Mouse (Mus musculus) splenic B cell, adult 2 months (primary cell): ENCODE results near the gene Ddrgk1.
A peak's percentile ranks its signal among the peaks of the same experiment; 100 is the strongest.
"Not testable (repeated sequence)": the region's sequence is repeated elsewhere in the genome, so short reads cannot be mapped to it uniquely, and the experiment has no call there.

ENCODE experiments used
- DNase-seq: peaks from one replicate; pipeline ENCODE4 v3.0.0-alpha.2; 2011; ENCODE audit warnings: low read depth, low spot score
- H3K27me3 ChIP-seq: 2 replicates; pipeline ENCODE4 v1.6.1; 2012; ENCODE audit warnings: mild to moderate bottlenecking, low read length, moderate library complexity, mixed read lengths; ENCODE audit not compliant: control insufficient read depth, poor library complexity, insufficient read depth, severe bottlenecking
- H3K36me3 ChIP-seq: 2 replicates; pipeline ENCODE4 v1.6.1; 2012; ENCODE audit warnings: mild to moderate bottlenecking, low read length, moderate library complexity, mixed read lengths; ENCODE audit not compliant: control insufficient read depth, poor library complexity, insufficient read depth, severe bottlenecking

The Ddrgk1 gene

GRCm38 (mm10) chr2:130677211-130677610 lies 12.8 kb upstream of the Ddrgk1 start:
- no peak for DNase-seq
- Histone ChIP-seq H3K27me3 (no peaks in the 10 kb centered on the region), H3K36me3 (peaks cover 7% of the 10 kb centered on the region)

- Histone ChIP-seq H3K36me3 (peaks cover 7% of the 10 kb centered on the region), H3K27me3 (no peaks in the 10 kb centered on the region)
- peak; percentile 90 for DNase-seq
Observed at GRCm38 (mm10) chr2:130667559-130667958, 3.1 kb upstream of the Ddrgk1 start, which contains the start of gene Itpa. Itpa (plus strand) TSS chr2:130667610.

GRCm38 (mm10) chr2:130663342-130663741 lies 1.1 kb downstream of the Ddrgk1 start:
- peaks cover 10% of the 10 kb centered on the region for H3K36me3 ChIP-seq
- no peaks in the 10 kb centered on the region for H3K27me3 ChIP-seq
- DNase-seq: no peak

DNA sequence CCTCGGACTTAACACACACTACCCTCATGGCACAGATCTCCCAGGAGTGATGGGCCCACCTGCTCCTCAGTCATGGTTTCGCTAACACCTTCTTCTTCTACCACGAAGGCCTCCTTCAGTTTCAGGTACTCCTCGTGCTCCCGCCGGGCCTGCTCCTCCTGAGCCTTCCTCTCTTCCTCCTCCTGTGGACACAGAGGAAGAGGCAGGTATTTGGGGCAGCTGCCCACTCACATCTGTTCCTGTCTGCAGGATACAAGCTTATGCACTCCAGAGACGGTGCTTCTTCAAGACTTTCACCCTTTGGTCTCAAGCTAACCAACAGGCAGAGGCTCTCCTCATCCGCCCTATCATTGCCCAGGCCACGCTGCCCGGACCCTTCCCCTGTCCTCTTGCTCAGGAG lies 5.9 kb downstream of the Ddrgk1 start:
- no peaks in the 10 kb centered on the region for H3K27me3 ChIP-seq
- no peak for DNase-seq

DNA sequence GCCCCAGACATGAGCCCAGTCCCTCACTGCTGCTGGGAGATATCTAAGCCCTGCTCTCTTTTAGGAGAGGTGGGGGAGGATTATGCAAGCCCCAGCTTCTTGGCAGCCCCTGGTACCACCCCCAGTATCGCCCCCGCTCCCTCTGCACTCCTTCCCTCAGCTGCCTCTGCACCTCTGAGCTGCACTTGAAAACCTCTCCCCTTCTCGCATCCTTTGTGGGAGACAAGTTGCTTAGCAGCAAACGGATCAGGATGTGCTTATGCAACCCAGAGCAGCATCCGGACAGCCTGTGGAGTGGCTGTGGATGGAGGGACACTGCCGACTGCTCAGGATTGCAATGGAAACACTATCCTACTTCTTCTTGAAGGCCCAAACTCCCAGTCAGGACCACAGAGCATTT lies 6.9 kb downstream of the Ddrgk1 start:
- DNase-seq: no peak

More for the DNA sequence above, 5.9 kb downstream of the Ddrgk1 start:
- peaks cover 22% of the 10 kb centered on the region for H3K36me3 ChIP-seq

DNA sequence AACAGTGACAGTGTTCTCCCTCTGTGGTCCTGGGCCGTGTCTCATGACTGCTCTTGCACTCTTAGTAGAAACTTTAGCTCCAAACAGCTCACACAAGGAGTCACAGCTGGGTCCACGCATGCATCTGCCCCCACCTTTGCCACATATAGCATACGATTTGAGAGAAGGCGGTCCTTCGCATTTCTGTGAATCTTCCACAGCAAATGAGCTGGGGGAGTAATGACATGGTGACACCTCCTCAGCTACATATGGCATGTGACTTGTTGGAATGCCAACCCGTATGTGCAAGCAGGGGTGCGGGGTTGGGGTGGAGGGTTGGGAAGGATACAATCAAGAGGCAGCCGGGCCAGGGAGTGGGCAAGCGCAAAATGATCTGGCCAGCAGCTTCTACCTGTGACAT lies 7.9 kb downstream of the Ddrgk1 start:
- peaks cover 15% of the 10 kb centered on the region for H3K36me3 ChIP-seq
- H3K27me3 ChIP-seq: no peaks in the 10 kb centered on the region
- no peak for DNase-seq

More for the DNA sequence above, 6.9 kb downstream of the Ddrgk1 start:
- Histone ChIP-seq H3K27me3 (no peaks in the 10 kb centered on the region), H3K36me3 (peaks cover 22% of the 10 kb centered on the region)

GRCm38 (mm10) chr2:130655660-130656339 lies 8.7 kb downstream of the Ddrgk1 start:
- peaks cover 12% of the 10 kb centered on the region for H3K36me3 ChIP-seq
- DNase-seq: no peak
- H3K27me3 ChIP-seq: no peaks in the 10 kb centered on the region

DNA sequence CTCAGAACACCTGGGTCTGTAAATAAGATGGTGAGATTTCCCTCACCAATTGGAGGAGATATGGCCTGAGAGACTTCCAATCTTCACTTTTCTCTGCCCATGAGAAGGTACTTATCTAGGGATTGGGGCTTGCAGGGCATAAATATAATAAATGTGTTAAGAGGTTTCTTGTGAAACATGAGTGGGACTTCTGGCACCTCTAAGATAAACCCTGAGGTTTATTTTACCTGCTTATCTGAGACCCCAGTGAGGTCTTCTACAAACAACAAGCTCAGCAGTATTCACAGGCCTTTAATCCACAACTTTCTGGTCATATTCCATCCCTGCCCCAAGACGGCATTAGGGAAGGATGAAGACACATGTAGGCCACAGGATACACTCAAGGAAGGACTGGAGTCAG lies 10.7 kb downstream of the Ddrgk1 start:
- no peak for DNase-seq
- no peaks in the 10 kb centered on the region for H3K27me3 ChIP-seq
- peaks cover 11% of the 10 kb centered on the region for H3K36me3 ChIP-seq

- Histone ChIP-seq H3K27me3 (no peaks in the 10 kb centered on the region), H3K36me3 (peaks cover 11% of the 10 kb centered on the region)
- DNase-seq: no peak
Observed at GRCm38 (mm10) chr2:130653303-130653702, 11.2 kb downstream of the Ddrgk1 start.

GRCm38 (mm10) chr2:130649028-130649427 lies 15.4 kb downstream of the Ddrgk1 start:
- not testable (repeated sequence) for DNase-seq, H3K27me3 ChIP-seq, H3K36me3 ChIP-seq

- H3K27me3 ChIP-seq: no peaks in the 10 kb centered on the region
Observed at GRCm38 (mm10) chr2:130645198-130645597, 19.3 kb downstream of the Ddrgk1 start.

GRCm38 (mm10) chr2:130642684-130643369 lies 21.6 kb downstream of the Ddrgk1 start, which contains the start of gene Lzts3:
Lzts3 (minus strand) TSS chr2:130642803.
- no peaks in the 10 kb centered on the region for H3K36me3 ChIP-seq
- H3K27me3 ChIP-seq: no peaks in the 10 kb centered on the region
- peak; percentile 89 for DNase-seq

More at GRCm38 (mm10) chr2:130645198-130645597, 19.3 kb downstream of the Ddrgk1 start:
- no peaks in the 10 kb centered on the region for H3K36me3 ChIP-seq
- DNase-seq: no peak

- H3K36me3 ChIP-seq: no peaks in the 10 kb centered on the region
- peak; percentile 52 for DNase-seq
- H3K27me3 ChIP-seq: no peaks in the 10 kb centered on the region
Observed at GRCm38 (mm10) chr2:130642197-130642660, 22.2 kb downstream of the Ddrgk1 start.

GRCm38 (mm10) chr2:130641351-130642025 lies 23.0 kb downstream of the Ddrgk1 start:
- H3K36me3 ChIP-seq: no peaks in the 10 kb centered on the region
- DNase-seq: no peak

GRCm38 (mm10) chr2:130639276-130639675 lies 25.2 kb downstream of the Ddrgk1 start:
- DNase-seq: no peak
- Histone ChIP-seq H3K36me3 (no peaks in the 10 kb centered on the region), H3K27me3 (no peaks in the 10 kb centered on the region)

More at GRCm38 (mm10) chr2:130641351-130642025, 23.0 kb downstream of the Ddrgk1 start:
- no peaks in the 10 kb centered on the region for H3K27me3 ChIP-seq
